Mouse (Mus musculus) urinary bladder, adult 2 months (tissue): ENCODE measurements around the gene Sh2d3c. TPM values are rescaled to one million over a fixed set of nuclear protein-coding genes. Genes with fewer than 3 reads are reported as not detected.
A peak's percentile ranks its signal among the peaks of the same experiment; 100 is the strongest.

Experiments
- DNase-seq: peaks from one replicate; pipeline ENCODE4 v3.0.0; 2022; ENCODE audit warnings: low spot score
- polyA plus RNA-seq: library from polyadenylated mRNA; depleted of rRNA; stranded (reverse); fragments of >200 nt; gene quantifications from 2 replicates; pipeline ENCODE4 v1.2.3, GENCODE M21; 2012; rRNA removed

The Sh2d3c gene
- polyA plus RNA-seq, result 9.9 and 10.3 TPM in 2 replicates

GRCm38 (mm10) chr2:32720681-32721229 lies at the start of gene Sh2d3c:
TSS of gene Sh2d3c (plus strand) at chr2:32721055.
- DNase-seq, result no peak

- DNase-seq, result no peak
Observed at GRCm38 (mm10) chr2:32671147-32671546, 49.7 kb upstream of the Sh2d3c start.

- no peak for DNase-seq
Observed at GRCm38 (mm10) chr2:32671907-32672595, 48.8 kb upstream of the Sh2d3c start.

- DNase-seq, result no peak
Observed at GRCm38 (mm10) chr2:32673176-32673917, 47.5 kb upstream of the Sh2d3c start.

- no peak for DNase-seq
Observed at GRCm38 (mm10) chr2:32676821-32677220, 44.0 kb upstream of the Sh2d3c start.

- no peak for DNase-seq
Observed at GRCm38 (mm10) chr2:32677683-32678082, 43.2 kb upstream of the Sh2d3c start.

GRCm38 (mm10) chr2:32680051-32680451 lies 40.8 kb upstream of the Sh2d3c start:
- no peak for DNase-seq

- no peak for DNase-seq
Observed at GRCm38 (mm10) chr2:32680961-32681650, 39.7 kb upstream of the Sh2d3c start.

GRCm38 (mm10) chr2:32681754-32682153 lies 39.1 kb upstream of the Sh2d3c start:
- no peak for DNase-seq

GRCm38 (mm10) chr2:32682721-32683417 lies 38.0 kb upstream of the Sh2d3c start:
- no peak for DNase-seq

- no peak for DNase-seq
Observed at GRCm38 (mm10) chr2:32683701-32684100, 37.2 kb upstream of the Sh2d3c start.

- no peak for DNase-seq
Observed at GRCm38 (mm10) chr2:32684681-32685428, 36.0 kb upstream of the Sh2d3c start.

- DNase-seq, result no peak
Observed at GRCm38 (mm10) chr2:32685807-32686206, 35.0 kb upstream of the Sh2d3c start.

- DNase-seq, result no peak
Observed at GRCm38 (mm10) chr2:32686640-32687039, 34.2 kb upstream of the Sh2d3c start.

GRCm38 (mm10) chr2:32687562-32687961 lies 33.3 kb upstream of the Sh2d3c start:
- DNase-seq, result no peak

GRCm38 (mm10) chr2:32689420-32689819 lies 31.4 kb upstream of the Sh2d3c start:
- peak; percentile 81 for DNase-seq

GRCm38 (mm10) chr2:32691041-32691440 lies 29.8 kb upstream of the Sh2d3c start:
- no peak for DNase-seq

- no peak for DNase-seq
Observed at GRCm38 (mm10) chr2:32692496-32692895, 28.4 kb upstream of the Sh2d3c start.

- DNase-seq, result no peak
Observed at GRCm38 (mm10) chr2:32693282-32693681, 27.6 kb upstream of the Sh2d3c start.

GRCm38 (mm10) chr2:32693823-32694411 lies 26.9 kb upstream of the Sh2d3c start:
- DNase-seq, result peak; percentile 80

GRCm38 (mm10) chr2:32694691-32695090 lies 26.2 kb upstream of the Sh2d3c start:
- no peak for DNase-seq
